Mouse (Mus musculus) heart, embryonic 10.5 days (tissue): ENCODE results near the gene Tepp. TPM values are rescaled to one million over a fixed set of nuclear protein-coding genes. Genes with fewer than 3 reads are reported as not detected.

Experiments
- polyA plus RNA-seq: library from polyadenylated mRNA; unstranded; fragments of >200 nt; fragmentation: Nextera tagmentation; extraction: Ambion mirVana; gene quantifications from 2 replicates; pipeline ENCODE4 v1.2.1, GENCODE M21; 2016

The Tepp gene
- polyA plus RNA-seq, 1 experiment from 2014 or later: not detected

Other genes with a start within 250 kb of the Tepp start
- gene Katnb1, start 229.4 kb upstream of the Tepp start, polyA plus RNA-seq: 25.8 and 29.8 TPM in 2 replicates
- 13.9 and 15.3 TPM in 2 replicates for gene Kifc3, start 107.8 kb upstream of the Tepp start, polyA plus RNA-seq
- gene Cngb1, start 4.0 kb upstream of the Tepp start, polyA plus RNA-seq: 0.17 TPM in 1 of 2 replicates, not detected in the other
- gene Zfp319, start 21.4 kb downstream of the Tepp start, polyA plus RNA-seq: 7.5 TPM in 2 replicates
- 31.5 and 33.0 TPM in 2 replicates for gene Usb1, start 21.7 kb downstream of the Tepp start, polyA plus RNA-seq
- 30.9 and 50.2 TPM in 2 replicates for gene Mmp15, start 41.7 kb downstream of the Tepp start, polyA plus RNA-seq
- gene Cfap20, start 124.3 kb downstream of the Tepp start, polyA plus RNA-seq: 126 and 129 TPM in 2 replicates
- gene Csnk2a2, start 179.5 kb downstream of the Tepp start, polyA plus RNA-seq: 7.4 and 11.5 TPM in 2 replicates
- 1.4 and 2.2 TPM in 2 replicates for gene Ccdc113, start 223.5 kb downstream of the Tepp start, polyA plus RNA-seq